Mouse (Mus musculus) embryonic facial prominence, embryonic 11.5 days (tissue): ENCODE data around the gene Slc44a5. TPM values are rescaled to one million over a fixed set of nuclear protein-coding genes. Genes with fewer than 3 reads are reported as not detected.
"Not testable (repeated sequence)": the region's sequence is repeated elsewhere in the genome, so short reads cannot be mapped to it uniquely, and the experiment has no call there.

ENCODE experiments used
- ATAC-seq: fragments of 200-750 bp; cut with Nextera tagmentation; replicated peaks from 2 replicates; pipeline ENCODE4 v1.8.0; 2017; ENCODE audit warnings: low read depth; ENCODE audit not compliant: insufficient number of reproducible peaks, low FRiP score, low TSS enrichment
- DNase-seq: peaks from one replicate; pipeline ENCODE4 v3.0.0-alpha.2; 2015; ENCODE audit warnings: low spot score
- H3K27ac ChIP-seq: fragments of 300-500 bp; sonication (generic); replicated peaks from 2 replicates; pipeline ENCODE4 v1.5.1; 2014; ENCODE audit warnings: mild to moderate bottlenecking, low read depth, low read length, control low read depth
- H3K27me3 ChIP-seq: fragments of 300-500 bp; sonication (generic); 2 replicates; pipeline ENCODE4 v1.6.1; 2014; ENCODE audit warnings: mild to moderate bottlenecking, low read length, moderate library complexity, mixed read lengths; ENCODE audit not compliant: control insufficient read depth, insufficient read depth
- H3K36me3 ChIP-seq: fragments of 300-500 bp; sonication (generic); replicated peaks from 2 replicates; pipeline ENCODE4 v1.6.1; 2014; ENCODE audit warnings: low read depth, mild to moderate bottlenecking, low read length, moderate library complexity, mixed read lengths; ENCODE audit not compliant: control insufficient read depth, insufficient read depth
- H3K4me1 ChIP-seq: fragments of 300-500 bp; sonication (generic); 2 replicates; pipeline ENCODE4 v1.6.1; 2014; ENCODE audit warnings: low read length, mixed read lengths; ENCODE audit not compliant: control insufficient read depth, insufficient read depth
- H3K4me2 ChIP-seq: fragments of 300-500 bp; sonication (generic); 2 replicates; pipeline ENCODE4 v1.6.1; 2014; ENCODE audit warnings: low read depth, mild to moderate bottlenecking, control low read depth, low read length, moderate library complexity
- H3K4me3 ChIP-seq: fragments of 300-500 bp; sonication (generic); 2 replicates; pipeline ENCODE4 v1.5.1; 2014; ENCODE audit warnings: low read depth, low read length, control low read depth
- H3K9ac ChIP-seq: fragments of 300-500 bp; sonication (generic); replicated peaks from 2 replicates; pipeline ENCODE4 v1.6.1; 2014; ENCODE audit warnings: mild to moderate bottlenecking, control low read depth, low read length
- H3K9me3 ChIP-seq: fragments of 300-500 bp; sonication (generic); replicated peaks from 2 replicates; pipeline ENCODE4 v1.6.1; 2016; ENCODE audit warnings: mild to moderate bottlenecking, low read length, inconsistent platforms, mixed read lengths; ENCODE audit not compliant: control insufficient read depth
- WGBS: fragments of 180-500 bp; shearing (Covaris S2); extraction: QIAGEN DNeasy Blood & Tissue Kit; methylation state at CpG from one replicate; pipeline ENCODE4 v1.1.7; 2014; 5-methylcytosine and 5-hydroxymethylcytosine counted together
- polyA plus RNA-seq: library from polyadenylated mRNA; unstranded; fragments of >200 nt; fragmentation: Nextera tagmentation; extraction: Ambion mirVana; gene quantifications from 2 replicates; pipeline ENCODE4 v1.2.1, GENCODE M21; 2014

Gene Slc44a5
- polyA plus RNA-seq, 1 experiment from 2014 or later, result 1.3 TPM

DNA sequence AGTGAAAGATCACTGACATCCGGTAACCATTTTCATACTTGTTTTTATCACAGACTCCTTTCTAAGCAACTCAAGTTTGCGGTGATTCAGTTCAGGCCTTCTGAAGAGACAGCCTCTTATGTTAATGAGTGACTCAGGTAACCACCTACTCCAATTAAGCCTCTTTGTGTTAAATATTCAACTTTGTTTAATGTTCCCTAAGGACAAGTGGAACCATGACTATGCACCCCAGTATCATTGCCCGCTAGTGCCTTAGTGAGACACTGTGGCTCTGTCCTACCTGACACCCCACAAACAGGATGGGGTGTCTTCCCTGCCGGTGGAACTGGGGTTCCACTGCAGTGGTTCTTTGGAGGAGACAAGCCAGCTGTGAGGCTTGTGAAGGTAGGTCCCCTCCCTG lies 73.6 kb downstream of the Slc44a5 start:
- no peak overlapping the region for H3K4me3 ChIP-seq
- no peaks in the 10 kb centered on the region for H3K4me1 ChIP-seq
- no peaks in the 10 kb centered on the region for H3K36me3 ChIP-seq
- H3K27ac ChIP-seq, result no peak overlapping the region
- no peak overlapping the region for H3K9ac ChIP-seq
- H3K9me3 ChIP-seq, result no peaks in the 10 kb centered on the region
- H3K4me2 ChIP-seq, result no peak overlapping the region
- WGBS, result 88% methylated on average over 4 of the region's 4 CpGs
- H3K27me3 ChIP-seq, result no peaks in the 10 kb centered on the region
- no peak for ATAC-seq
- DNase-seq, result no peak

- WGBS, result 74% methylated on average over 7 of the region's 7 CpGs
- Histone ChIP-seq H3K27me3 (no peaks in the 10 kb centered on the region), H3K4me1 (no peaks in the 10 kb centered on the region), H3K9ac (no peak overlapping the region), H3K9me3 (no peaks in the 10 kb centered on the region), H3K36me3 (no peaks in the 10 kb centered on the region), H3K4me2 (no peak overlapping the region), H3K27ac (no peak overlapping the region), H3K4me3 (no peak overlapping the region)
- ATAC-seq (no peak), DNase-seq (no peak)
Measured at GRCm38 (mm10) chr3:154053331-154053730, 80.1 kb downstream of the Slc44a5 start.

DNA sequence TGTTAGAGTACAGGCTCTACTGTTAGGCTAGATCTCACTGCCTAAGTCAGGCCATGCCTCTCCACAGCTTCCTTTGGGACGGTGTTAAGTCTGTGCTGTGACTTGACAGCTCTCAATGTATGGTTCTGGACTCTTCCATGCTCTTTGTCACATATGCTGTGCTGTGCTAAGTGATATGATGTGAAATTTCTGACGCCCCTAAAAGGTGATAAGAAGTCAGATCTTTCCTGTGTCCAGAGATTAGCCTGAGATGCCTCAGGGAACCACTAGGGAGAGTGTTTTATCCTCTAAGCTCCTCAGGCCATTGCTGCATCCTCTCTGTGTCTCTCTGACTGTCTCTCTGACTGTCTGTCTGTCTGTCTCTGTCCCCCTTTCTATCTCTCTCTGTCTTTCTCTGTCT lies 84.2 kb downstream of the Slc44a5 start:
- no peaks in the 10 kb centered on the region for H3K36me3 ChIP-seq
- no peak overlapping the region for H3K4me2 ChIP-seq
- no peaks in the 10 kb centered on the region for H3K27me3 ChIP-seq
- no peak for DNase-seq
- no peak for ATAC-seq
- 84% methylated on average over 2 of the region's 2 CpGs for WGBS
- H3K4me1 ChIP-seq, result no peaks in the 10 kb centered on the region
- H3K9me3 ChIP-seq, result no peaks in the 10 kb centered on the region
- H3K27ac ChIP-seq, result no peak overlapping the region
- no peak overlapping the region for H3K4me3 ChIP-seq
- H3K9ac ChIP-seq, result no peak overlapping the region

DNA sequence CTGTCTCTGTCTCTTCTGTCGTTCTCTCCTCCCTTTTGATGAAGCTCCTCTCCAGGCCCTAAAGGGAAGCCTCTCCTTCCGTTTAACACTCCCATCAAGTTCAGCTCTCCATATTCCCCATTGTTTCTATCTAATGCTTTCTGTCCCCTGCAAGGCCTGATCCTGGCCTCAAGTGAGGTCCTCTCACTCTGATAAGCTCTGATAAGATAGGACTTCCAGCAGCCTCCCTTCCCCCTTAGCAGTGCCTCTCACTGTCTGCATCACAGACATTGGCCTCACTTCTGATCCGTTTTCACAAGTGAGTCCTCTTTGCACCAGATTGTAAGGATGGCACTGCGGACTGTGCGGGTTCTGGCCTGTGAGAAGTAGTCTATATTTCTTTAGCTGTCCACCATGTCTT lies 85.0 kb downstream of the Slc44a5 start:
- Histone ChIP-seq H3K4me3 (no peak overlapping the region), H3K4me2 (no peak overlapping the region), H3K27me3 (no peaks in the 10 kb centered on the region), H3K27ac (no peak overlapping the region), H3K9ac (no peak overlapping the region), H3K4me1 (no peaks in the 10 kb centered on the region), H3K9me3 (no peaks in the 10 kb centered on the region), H3K36me3 (no peaks in the 10 kb centered on the region)
- DNase-seq, result no peak
- no peak for ATAC-seq
- WGBS, result 82% methylated on average over 5 of the region's 5 CpGs

DNA sequence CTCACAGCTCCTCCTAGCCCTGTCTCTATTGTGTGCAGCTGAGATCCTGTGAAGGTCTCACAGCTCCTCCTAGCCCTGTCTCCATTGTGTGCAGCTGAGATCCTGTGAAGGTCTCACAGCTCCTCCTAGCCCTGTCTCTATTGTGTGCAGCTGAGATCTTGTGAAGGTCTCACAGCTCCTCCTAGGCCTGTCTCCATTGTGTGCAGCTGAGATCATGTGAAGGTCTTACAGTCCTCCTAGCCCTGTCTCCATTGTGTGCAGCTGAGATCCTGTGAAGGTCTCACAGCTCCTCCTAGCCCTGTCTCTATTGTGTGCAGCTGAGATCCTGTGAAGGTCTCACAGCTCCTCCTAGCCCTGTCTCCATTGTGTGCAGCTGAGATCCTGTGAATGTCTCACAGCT lies 98.8 kb downstream of the Slc44a5 start:
- not testable (repeated sequence) for H3K4me3 ChIP-seq, H3K4me2 ChIP-seq, DNase-seq, H3K9me3 ChIP-seq, H3K9ac ChIP-seq, ATAC-seq, H3K4me1 ChIP-seq, H3K27ac ChIP-seq, H3K36me3 ChIP-seq, H3K27me3 ChIP-seq

DNA sequence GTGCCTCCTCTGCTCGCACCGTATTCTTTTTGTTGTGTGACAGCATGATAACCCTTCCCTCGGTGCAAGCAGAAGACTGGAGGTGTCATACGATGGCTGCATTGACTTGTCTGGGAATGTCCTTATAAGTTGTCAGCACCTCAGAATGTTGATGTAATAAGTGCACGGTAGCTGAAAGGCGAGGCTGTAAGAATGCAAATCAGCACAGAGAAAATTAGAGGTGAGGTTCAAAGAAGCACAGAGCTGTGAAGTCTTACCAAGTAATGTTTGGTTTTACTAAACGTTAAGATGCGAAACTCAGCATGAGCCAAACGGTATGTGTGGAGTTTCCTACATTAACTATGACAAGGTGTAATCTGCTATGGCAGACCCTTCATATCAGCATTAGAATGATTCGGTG lies 102.5 kb downstream of the Slc44a5 start:
- H3K4me3 ChIP-seq, result no peak overlapping the region
- no peak for DNase-seq
- no peaks in the 10 kb centered on the region for H3K4me1 ChIP-seq
- no peaks in the 10 kb centered on the region for H3K36me3 ChIP-seq
- H3K9ac ChIP-seq, result no peak overlapping the region
- ATAC-seq, result no peak
- no peak overlapping the region for H3K4me2 ChIP-seq
- 88% methylated on average over 10 of the region's 10 CpGs for WGBS
- no peaks in the 10 kb centered on the region for H3K27me3 ChIP-seq
- no peaks in the 10 kb centered on the region for H3K9me3 ChIP-seq
- no peak overlapping the region for H3K27ac ChIP-seq

- Histone ChIP-seq H3K9ac (no peak overlapping the region), H3K4me2 (no peak overlapping the region), H3K36me3 (no peaks in the 10 kb centered on the region), H3K27me3 (no peaks in the 10 kb centered on the region), H3K27ac (no peak overlapping the region), H3K4me1 (no peaks in the 10 kb centered on the region), H3K4me3 (no peak overlapping the region), H3K9me3 (no peaks in the 10 kb centered on the region)
- WGBS, result 82% methylated on average over 12 of the region's 12 CpGs
- ATAC-seq (no peak), DNase-seq (no peak)
Measured at GRCm38 (mm10) chr3:154081687-154082086, 108.5 kb downstream of the Slc44a5 start.

DNA sequence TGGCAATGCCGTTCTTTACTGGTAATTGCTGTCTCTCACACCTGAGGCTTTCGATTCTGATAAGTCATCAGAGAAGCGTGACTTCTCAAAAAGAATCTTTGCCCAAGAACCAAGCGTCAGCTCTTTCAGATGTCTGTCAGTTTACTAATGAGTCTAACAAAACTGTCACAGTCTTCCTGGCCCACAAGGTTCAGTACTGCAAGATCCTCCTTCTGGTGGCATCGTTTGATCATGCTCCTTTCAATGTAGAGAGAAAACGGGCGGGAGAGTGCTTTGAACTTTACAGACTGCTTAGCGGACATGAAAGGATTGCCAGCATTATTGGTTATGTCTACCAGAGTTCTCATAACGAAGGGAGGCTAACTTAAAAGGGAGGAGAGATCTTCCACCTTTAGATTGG lies 109.0 kb downstream of the Slc44a5 start:
- Histone ChIP-seq H3K9me3 (no peaks in the 10 kb centered on the region), H3K4me1 (no peaks in the 10 kb centered on the region), H3K4me2 (no peak overlapping the region), H3K4me3 (no peak overlapping the region), H3K27me3 (no peaks in the 10 kb centered on the region), H3K9ac (no peak overlapping the region), H3K27ac (no peak overlapping the region), H3K36me3 (no peaks in the 10 kb centered on the region)
- DNase-seq (no peak), ATAC-seq (no peak)
- 61% methylated on average over 9 of the region's 9 CpGs for WGBS

DNA sequence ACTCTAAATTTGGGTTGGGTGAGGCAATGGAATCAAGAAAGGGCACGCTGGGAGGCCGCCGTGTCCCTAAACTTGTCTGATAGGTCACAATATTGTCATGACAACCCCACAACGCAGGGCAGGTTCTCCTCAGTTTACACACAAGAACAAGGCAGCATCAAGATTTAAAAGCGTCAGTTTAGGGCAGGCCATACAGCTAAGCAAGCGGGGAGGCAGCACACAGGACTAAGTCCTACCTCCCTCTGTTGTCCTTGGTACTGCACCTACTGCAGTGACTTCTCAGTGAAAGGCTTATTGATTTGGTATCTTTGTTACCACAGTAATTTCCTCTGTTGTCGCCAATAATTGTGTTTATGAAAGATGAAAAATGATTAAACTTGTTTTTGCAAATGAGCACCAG lies 109.7 kb downstream of the Slc44a5 start:
- H3K27ac ChIP-seq, result no peak overlapping the region
- H3K36me3 ChIP-seq, result no peaks in the 10 kb centered on the region
- H3K9me3 ChIP-seq, result no peaks in the 10 kb centered on the region
- WGBS, result 75% methylated on average over 7 of the region's 7 CpGs
- no peak for ATAC-seq
- no peak overlapping the region for H3K9ac ChIP-seq
- no peak for DNase-seq
- no peak overlapping the region for H3K4me2 ChIP-seq
- H3K4me1 ChIP-seq, result no peaks in the 10 kb centered on the region
- no peak overlapping the region for H3K4me3 ChIP-seq
- no peaks in the 10 kb centered on the region for H3K27me3 ChIP-seq
